Mouse (Mus musculus): ENCODE data around the gene Trim3.

Trim3 gene

DNA sequence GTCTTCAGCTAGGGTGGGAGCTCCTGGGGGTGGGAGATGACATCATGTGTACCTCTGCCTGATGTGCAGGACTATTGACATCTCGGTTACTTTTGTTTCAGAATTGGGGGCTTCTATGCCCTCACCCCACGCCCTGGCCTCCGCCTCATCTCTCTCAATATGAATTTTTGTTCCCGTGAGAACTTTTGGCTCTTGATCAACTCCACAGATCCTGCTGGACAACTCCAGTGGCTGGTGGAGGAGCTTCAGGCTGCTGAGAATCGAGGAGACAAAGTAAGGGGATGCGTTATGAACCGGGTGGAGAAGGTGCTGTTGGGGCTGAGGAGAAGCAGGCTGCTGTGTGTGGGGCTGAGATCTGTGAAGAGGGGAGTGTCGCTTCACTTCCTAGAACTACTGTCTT lies 77.0 kb downstream of the Trim3 start:
- DNase-seq (ENCODE audit: low read depth), result no peak

DNA sequence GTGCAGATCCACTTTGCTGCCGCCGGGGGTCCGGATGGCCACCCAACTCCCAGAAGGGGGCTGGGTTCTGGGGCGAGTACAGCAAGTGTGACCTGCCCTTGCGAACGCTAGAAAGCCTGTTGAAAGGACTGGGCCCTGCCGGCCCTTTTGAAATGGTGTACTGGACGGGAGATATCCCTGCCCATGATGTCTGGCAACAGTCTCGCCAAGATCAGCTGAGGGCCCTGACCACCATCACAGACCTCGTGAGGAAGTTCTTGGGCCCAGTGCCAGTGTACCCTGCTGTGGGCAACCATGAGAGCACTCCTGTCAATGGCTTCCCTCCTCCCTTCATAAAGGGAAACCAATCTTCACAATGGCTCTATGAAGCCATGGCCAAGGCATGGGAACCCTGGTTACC lies 77.8 kb downstream of the Trim3 start:
- DNase-seq (ENCODE audit: low read depth), result no peak
